In the genomic region with DNA sequence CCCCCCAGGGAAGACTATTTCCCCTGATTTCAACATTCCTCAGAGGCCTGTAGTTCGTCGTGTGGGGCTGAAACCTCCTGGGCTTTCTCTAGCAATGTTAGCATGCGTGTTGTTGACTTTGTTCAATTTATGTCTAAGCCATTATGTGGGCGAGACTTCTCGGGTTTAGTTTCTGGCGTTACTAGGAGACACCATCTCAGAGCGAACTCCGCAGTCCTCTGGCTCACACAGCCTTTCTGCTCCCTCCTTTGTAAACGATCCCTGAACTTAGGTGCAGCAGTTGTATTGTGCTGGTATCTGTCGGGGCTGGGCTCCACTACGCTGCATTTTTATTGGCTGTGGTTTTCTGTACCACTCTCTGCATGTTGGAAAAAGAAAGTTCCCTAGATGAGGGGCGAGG, we compare ENCODE assay signal across 32 mouse cellular contexts. TPM values are rescaled to one million over a fixed set of nuclear protein-coding genes. Genes with fewer than 3 reads are reported as not detected.
DNase-seq lines count a peak whose midpoint lies in the region; ATAC-seq and TF ChIP-seq lines count a peak whose summit lies in the region.
"Had no signal": no experiment of that assay in that cellular context is flagged by ENCODE, and none has a peak within 500 bp of the region (broad histone marks: within the 10 kb centered on the region; RNA-seq: fewer than 3 reads in every experiment).

No protein-coding gene starts in this region.

- H3K9me3 ChIP-seq in kidney, embryonic 14.5 days (ENCODE audit: control insufficient read depth, low read length), result no peaks in the 10 kb centered on the region
- no peaks in the 10 kb centered on the region for H3K9me3 ChIP-seq in intestine, embryonic 16.5 days (ENCODE audit: control insufficient read depth, low read length)
- H3K9me3 ChIP-seq in stomach, postnatal 0 days (ENCODE audit: control insufficient read depth, low read length), result no peaks in the 10 kb centered on the region
- H3K9me3 ChIP-seq: forebrain, embryonic 10.5 days; heart, embryonic 10.5 days; kidney, embryonic 15.5 days; limb, embryonic 13.5 days; liver, embryonic 12.5 days had no signal

- H3K4me2 ChIP-seq in kidney, embryonic 14.5 days (replicated peaks; ENCODE audit: low read depth, low read length), result no peak overlapping the region
- H3K4me2 ChIP-seq in intestine, embryonic 16.5 days (ENCODE audit: low read depth, low read length), result no peak overlapping the region
- no peak overlapping the region for H3K4me2 ChIP-seq in stomach, postnatal 0 days (replicated peaks; ENCODE audit: low read depth)
- H3K4me2 ChIP-seq: hindbrain, embryonic 14.5 days; kidney, embryonic 15.5 days; limb, embryonic 13.5 days; liver, embryonic 12.5 days; midbrain, embryonic 11.5 days had no signal

- WGBS in kidney, embryonic 14.5 days, result 30% methylated on average over 12 of the region's 12 CpGs
- WGBS in intestine, embryonic 16.5 days, result 37% methylated on average over 12 of the region's 12 CpGs
- WGBS in stomach, postnatal 0 days, result 18% methylated on average over 12 of the region's 12 CpGs

- TF ChIP-seq CTCF in stomach, postnatal 0 days (IDR thresholded peaks at IDR 0.05; ENCODE audit: low read depth), result no peak

- no peaks in the 10 kb centered on the region for H3K27me3 ChIP-seq in kidney, embryonic 14.5 days (ENCODE audit: control insufficient read depth, insufficient read depth, low read length)
- 0 out of 2 replicates have a peak, but pooled peaks cover 3% of the 10 kb centered on the region for H3K27me3 ChIP-seq in intestine, embryonic 16.5 days (replicated peaks; ENCODE audit: control insufficient read depth, insufficient read depth, low read length)
- no peaks in the 10 kb centered on the region for H3K27me3 ChIP-seq in stomach, postnatal 0 days (ENCODE audit: control insufficient read depth, insufficient read depth, low read length)
- H3K27me3 ChIP-seq: limb, embryonic 13.5 days; liver, embryonic 12.5 days had no signal

- no peak for TF ChIP-seq EP300 in stomach, postnatal 0 days (optimal IDR thresholded peaks at IDR 0.05)

- no peak overlapping the region for H3K27ac ChIP-seq in kidney, embryonic 14.5 days (ENCODE audit: low read depth, low read length)
- H3K27ac ChIP-seq in intestine, embryonic 16.5 days (ENCODE audit: low read length), result peak overlapping the region; percentile 6; the same call in 1 of the 2 replicates
- H3K27ac ChIP-seq in stomach, postnatal 0 days (replicated peaks), result peak overlapping the region; percentile 82; the same call in 1 of the 2 replicates
- H3K27ac ChIP-seq: forebrain, embryonic 10.5 days; heart, embryonic 10.5 days; hindbrain, embryonic 14.5 days; kidney, embryonic 15.5 days; layer of hippocampus, adult 2 months; limb, embryonic 13.5 days; liver, embryonic 12.5 days had no signal

- no peaks in the 10 kb centered on the region for H3K4me1 ChIP-seq in kidney, embryonic 14.5 days (ENCODE audit: control insufficient read depth, insufficient read depth, low read length)
- peaks cover 35% of the 10 kb centered on the region for H3K4me1 ChIP-seq in intestine, embryonic 16.5 days (ENCODE audit: control insufficient read depth, insufficient read depth, low read length)
- H3K4me1 ChIP-seq in stomach, postnatal 0 days (replicated peaks; ENCODE audit: control insufficient read depth, insufficient read depth), result peaks cover 5% of the 10 kb centered on the region; the same call in 1 of the 2 replicates

- no peaks in the 10 kb centered on the region for H3K36me3 ChIP-seq in kidney, embryonic 14.5 days (ENCODE audit: control insufficient read depth, insufficient read depth, low read length)
- no peaks in the 10 kb centered on the region for H3K36me3 ChIP-seq in intestine, embryonic 16.5 days (ENCODE audit: control insufficient read depth, insufficient read depth, low read length)
- H3K36me3 ChIP-seq in stomach, postnatal 0 days (ENCODE audit: control insufficient read depth, insufficient read depth, low read length), result no peaks in the 10 kb centered on the region
- H3K36me3 ChIP-seq: forebrain, embryonic 10.5 days; heart, embryonic 10.5 days; kidney, embryonic 15.5 days; limb, embryonic 13.5 days; liver, embryonic 12.5 days had no signal

- ATAC-seq in kidney, embryonic 14.5 days (ENCODE audit: low FRiP score, low TSS enrichment), result 0 out of 2 replicates have a peak, but pooled peaks have one; percentile 25
- ATAC-seq in intestine, embryonic 16.5 days, result 0 out of 2 replicates have a peak, but pooled peaks have one; percentile 1
- ATAC-seq in stomach, postnatal 0 days (ENCODE audit: low FRiP score, low TSS enrichment), result peak; percentile 53
- ATAC-seq in granulocyte monocyte progenitor cell, adult 5-6 weeks (replicated peaks; ENCODE audit: poor library complexity, severe bottlenecking), result no peak
- ATAC-seq: CD4-positive, CD25-positive, alpha-beta regulatory T cell, adult 4 months; forebrain, embryonic 16.5 days; inflammation-experienced regulatory T-cells, adult 6 months; liver, embryonic 12.5 days had no signal

- H3K9ac ChIP-seq in kidney, embryonic 14.5 days (ENCODE audit: low read depth, low read length), result no peak overlapping the region
- H3K9ac ChIP-seq in intestine, embryonic 16.5 days (ENCODE audit: low read depth, low read length), result no peak overlapping the region
- H3K9ac ChIP-seq in stomach, postnatal 0 days (ENCODE audit: low read length), result no peak overlapping the region
- H3K9ac ChIP-seq: hindbrain, embryonic 14.5 days; kidney, embryonic 15.5 days; limb, embryonic 13.5 days; liver, embryonic 12.5 days had no signal

- no peak overlapping the region for H3K4me3 ChIP-seq in kidney, embryonic 14.5 days (ENCODE audit: low read length)
- no peak overlapping the region for H3K4me3 ChIP-seq in intestine, embryonic 16.5 days (ENCODE audit: low read length)
- H3K4me3 ChIP-seq in stomach, postnatal 0 days (ENCODE audit: low read depth, low read length), result no peak overlapping the region
- H3K4me3 ChIP-seq: forebrain, embryonic 10.5 days; heart, embryonic 10.5 days; kidney, embryonic 15.5 days; limb, embryonic 13.5 days; liver, embryonic 12.5 days had no signal

- peak; percentile 10 for DNase-seq in cerebellum, adult 9-11 months
- DNase-seq in cerebellum, postnatal 4 days (ENCODE audit: low spot score in 2 of 2), result no peak
- no peak for DNase-seq in kidney, postnatal 36 days
- DNase-seq in stomach, postnatal 0 days (ENCODE audit: low spot score), result peak; percentile 52
- DNase-seq: adrenal gland, postnatal 14 days; heart, postnatal 4 days; layer of hippocampus, postnatal 36 days; lung, adult 18-20 months; lung, postnatal 10 days; right cerebral cortex, postnatal 14 days; spleen, adult 18-20 months; thymus, adult 18-20 months; thymus, postnatal 4 days had no signal

RNA-seq across cellular contexts. Expression of a gene that starts 11.0 kb away (rescaled TPM):
- 0.11 TPM in 1 of 2 replicates, not detected in the other for polyA plus RNA-seq in kidney, embryonic 14.5 days (2014; fragmentation: Nextera tagmentation; extraction: Ambion mirVana)
- polyA plus RNA-seq in intestine, embryonic 16.5 days (2015; fragmentation: Nextera tagmentation; extraction: Ambion mirVana), result 0.18 TPM in 1 of 2 replicates, not detected in the other
- 0.13 and 0.17 TPM in 2 replicates for polyA plus RNA-seq in stomach, postnatal 0 days (2015; fragmentation: Nextera tagmentation; extraction: Ambion mirVana)
- not detected in 2 replicates for total RNA-seq in granulocyte monocyte progenitor cell, adult 5-6 weeks (2014; fragmentation: Nextera tagmentation)
- total RNA-seq in granulocyte monocyte progenitor cell, adult 5-6 weeks (2017), result not detected in 2 replicates
- total RNA-seq: adrenal gland, postnatal 14 days; common myeloid progenitor, adult 5-6 weeks; gastrocnemius, postnatal 4 days; heart, postnatal 4 days; megakaryocyte progenitor cell, adult 5-6 weeks; neutrophil, adult 5-6 weeks had no signal
- polyA plus RNA-seq: CD4-positive, CD25-positive, alpha-beta regulatory T cell, adult 4 months; heart, embryonic 10.5 days; heart, embryonic 16.5 days; inflammation-experienced regulatory T-cells, adult 6 months; kidney, embryonic 15.5 days; limb, embryonic 13.5 days; liver, embryonic 12.5 days had no signal

RNA-seq across cellular contexts. Expression of a gene that starts 17.3 kb away (rescaled TPM):
- polyA plus RNA-seq in kidney, embryonic 14.5 days (2014; fragmentation: Nextera tagmentation; extraction: Ambion mirVana), result 8.0 and 20.2 TPM in 2 replicates
- 20.7 and 21.3 TPM in 2 replicates for polyA plus RNA-seq in intestine, embryonic 16.5 days (2015; fragmentation: Nextera tagmentation; extraction: Ambion mirVana)
- polyA plus RNA-seq in stomach, postnatal 0 days (2015; fragmentation: Nextera tagmentation; extraction: Ambion mirVana), result 12.0 and 12.4 TPM in 2 replicates
- total RNA-seq in granulocyte monocyte progenitor cell, adult 5-6 weeks (2014; fragmentation: Nextera tagmentation), result 52.5 and 55.5 TPM in 2 replicates
- total RNA-seq in granulocyte monocyte progenitor cell, adult 5-6 weeks (2017), result 53.3 and 54.4 TPM in 2 replicates

Comparison
In these comparisons a context has a peak if more than half of its experiments do, and no peak if none do; other contexts are left out.
1. DNase-seq: peak in cerebellum, adult 9-11 months (single experiment) and stomach, postnatal 0 days (single experiment); none in cerebellum, postnatal 4 days (0 of 2) and kidney, postnatal 36 days (0 of 2).